Mouse (Mus musculus): Measurements from ENCODE around the gene Actr2. TPM values are rescaled to one million over a fixed set of nuclear protein-coding genes. Genes with fewer than 3 reads are reported as not detected.

The Actr2 gene
- total and polyA plus RNA-seq, 2 experiments from 2014 or later: 70.4 to 193 TPM

- H3K27ac ChIP-seq (ENCODE audit: low read depth, low read length): no peak overlapping the region
- no peaks in the 10 kb centered on the region for H3K4me1 ChIP-seq (ENCODE audit: insufficient read depth, low read length)
- H3K36me3 ChIP-seq (ENCODE audit: insufficient read depth, low read length): no peaks in the 10 kb centered on the region
- H3K4me2 ChIP-seq (ENCODE audit: low read depth, low read length, poor library complexity, severe bottlenecking): no peak overlapping the region
- H3K4me3 ChIP-seq (ENCODE audit: low read depth, low read length): no peak overlapping the region
- H3K27me3 ChIP-seq (ENCODE audit: insufficient read depth, low read length): no peaks in the 10 kb centered on the region
- no peak for TF ChIP-seq CTCF (IDR thresholded peaks at IDR 0.05)
- no peaks in the 10 kb centered on the region for H3K9me3 ChIP-seq (ENCODE audit: low read length)
- DNase-seq (ENCODE audit: low spot score): no peak
- ATAC-seq (ENCODE audit: low FRiP score): no peak
- H3K9ac ChIP-seq (replicated peaks; ENCODE audit: low read length, poor library complexity, severe bottlenecking): no peak overlapping the region
- 81% methylated on average over 10 of the region's 10 CpGs for WGBS
Measured at GRCm38 (mm10) chr11:20126673-20127516, 14.2 kb upstream of the Actr2 start.

GRCm38 (mm10) chr11:20125423-20125822, 12.7 kb upstream of the Actr2 start:
- no peak for ATAC-seq (ENCODE audit: low FRiP score)
- Histone ChIP-seq H3K27ac (ENCODE audit: low read depth, low read length) (no peak overlapping the region), H3K27me3 (ENCODE audit: insufficient read depth, low read length) (no peaks in the 10 kb centered on the region), H3K9ac (replicated peaks; ENCODE audit: low read length, poor library complexity, severe bottlenecking) (no peak overlapping the region), H3K9me3 (ENCODE audit: low read length) (no peaks in the 10 kb centered on the region), H3K4me1 (ENCODE audit: insufficient read depth, low read length) (no peaks in the 10 kb centered on the region), H3K4me2 (ENCODE audit: low read depth, low read length, poor library complexity, severe bottlenecking) (no peak overlapping the region), H3K36me3 (ENCODE audit: insufficient read depth, low read length) (no peaks in the 10 kb centered on the region), H3K4me3 (ENCODE audit: low read depth, low read length) (no peak overlapping the region)
- no peak for DNase-seq (ENCODE audit: low spot score)
- WGBS: 100% methylated on average over 1 of the region's 1 CpGs
- TF ChIP-seq CTCF (IDR thresholded peaks at IDR 0.05): no peak

- no peak overlapping the region for H3K9ac ChIP-seq (replicated peaks; ENCODE audit: low read length, poor library complexity, severe bottlenecking)
- H3K27me3 ChIP-seq (ENCODE audit: insufficient read depth, low read length): no peaks in the 10 kb centered on the region
- H3K4me3 ChIP-seq (ENCODE audit: low read depth, low read length): no peak overlapping the region
- H3K27ac ChIP-seq (ENCODE audit: low read depth, low read length): no peak overlapping the region
- 88% methylated on average over 4 of the region's 4 CpGs for WGBS
- H3K9me3 ChIP-seq (ENCODE audit: low read length): no peaks in the 10 kb centered on the region
- no peak overlapping the region for H3K4me2 ChIP-seq (ENCODE audit: low read depth, low read length, poor library complexity, severe bottlenecking)
- H3K4me1 ChIP-seq (ENCODE audit: insufficient read depth, low read length): no peaks in the 10 kb centered on the region; the same call in 1 of the 2 replicates
- TF ChIP-seq CTCF (IDR thresholded peaks at IDR 0.05): no peak
- no peak for ATAC-seq (ENCODE audit: low FRiP score)
- H3K36me3 ChIP-seq (ENCODE audit: insufficient read depth, low read length): no peaks in the 10 kb centered on the region
- no peak for DNase-seq (ENCODE audit: low spot score)
Measured at GRCm38 (mm10) chr11:20116701-20117100, 4.0 kb upstream of the Actr2 start.

- DNase-seq (ENCODE audit: low spot score) (no peak), ATAC-seq (ENCODE audit: low FRiP score) (no peak)
- TF ChIP-seq CTCF (IDR thresholded peaks at IDR 0.05): no peak
- Histone ChIP-seq H3K9me3 (ENCODE audit: low read length) (no peaks in the 10 kb centered on the region), H3K4me3 (ENCODE audit: low read depth, low read length) (no peak overlapping the region), H3K4me1 (ENCODE audit: insufficient read depth, low read length) (no peaks in the 10 kb centered on the region; the same call in 1 of the 2 replicates), H3K4me2 (ENCODE audit: low read depth, low read length, poor library complexity, severe bottlenecking) (no peak overlapping the region), H3K9ac (replicated peaks; ENCODE audit: low read length, poor library complexity, severe bottlenecking) (no peak overlapping the region), H3K27ac (ENCODE audit: low read depth, low read length) (no peak overlapping the region), H3K27me3 (ENCODE audit: insufficient read depth, low read length) (no peaks in the 10 kb centered on the region), H3K36me3 (ENCODE audit: insufficient read depth, low read length) (no peaks in the 10 kb centered on the region)
- WGBS: 69% methylated on average over 5 of the region's 5 CpGs
Measured at GRCm38 (mm10) chr11:20116030-20116551, 3.4 kb upstream of the Actr2 start.

GRCm38 (mm10) chr11:20112006-20112740, 540 bp downstream of the Actr2 start:
- Histone ChIP-seq H3K4me1 (ENCODE audit: insufficient read depth, low read length) (no peaks in the 10 kb centered on the region; the same call in 1 of the 2 replicates), H3K27ac (ENCODE audit: low read depth, low read length) (peak overlapping the region; percentile 93), H3K9me3 (ENCODE audit: low read length) (no peaks in the 10 kb centered on the region), H3K4me3 (ENCODE audit: low read depth, low read length) (peak overlapping the region; percentile 75), H3K9ac (replicated peaks; ENCODE audit: low read length, poor library complexity, severe bottlenecking) (peak overlapping the region; percentile 87), H3K36me3 (ENCODE audit: insufficient read depth, low read length) (no peaks in the 10 kb centered on the region), H3K27me3 (ENCODE audit: insufficient read depth, low read length) (no peaks in the 10 kb centered on the region), H3K4me2 (ENCODE audit: low read depth, low read length, poor library complexity, severe bottlenecking) (peak overlapping the region; percentile 57)
- ATAC-seq (ENCODE audit: low FRiP score) (peak; percentile 69), DNase-seq (ENCODE audit: low spot score) (peak; percentile 75)
- no peak for TF ChIP-seq CTCF (IDR thresholded peaks at IDR 0.05)
- under 1% methylated on average over 43 of the region's 50 CpGs for WGBS

Data from midbrain, postnatal 0 days (tissue).